In the genomic region with DNA sequence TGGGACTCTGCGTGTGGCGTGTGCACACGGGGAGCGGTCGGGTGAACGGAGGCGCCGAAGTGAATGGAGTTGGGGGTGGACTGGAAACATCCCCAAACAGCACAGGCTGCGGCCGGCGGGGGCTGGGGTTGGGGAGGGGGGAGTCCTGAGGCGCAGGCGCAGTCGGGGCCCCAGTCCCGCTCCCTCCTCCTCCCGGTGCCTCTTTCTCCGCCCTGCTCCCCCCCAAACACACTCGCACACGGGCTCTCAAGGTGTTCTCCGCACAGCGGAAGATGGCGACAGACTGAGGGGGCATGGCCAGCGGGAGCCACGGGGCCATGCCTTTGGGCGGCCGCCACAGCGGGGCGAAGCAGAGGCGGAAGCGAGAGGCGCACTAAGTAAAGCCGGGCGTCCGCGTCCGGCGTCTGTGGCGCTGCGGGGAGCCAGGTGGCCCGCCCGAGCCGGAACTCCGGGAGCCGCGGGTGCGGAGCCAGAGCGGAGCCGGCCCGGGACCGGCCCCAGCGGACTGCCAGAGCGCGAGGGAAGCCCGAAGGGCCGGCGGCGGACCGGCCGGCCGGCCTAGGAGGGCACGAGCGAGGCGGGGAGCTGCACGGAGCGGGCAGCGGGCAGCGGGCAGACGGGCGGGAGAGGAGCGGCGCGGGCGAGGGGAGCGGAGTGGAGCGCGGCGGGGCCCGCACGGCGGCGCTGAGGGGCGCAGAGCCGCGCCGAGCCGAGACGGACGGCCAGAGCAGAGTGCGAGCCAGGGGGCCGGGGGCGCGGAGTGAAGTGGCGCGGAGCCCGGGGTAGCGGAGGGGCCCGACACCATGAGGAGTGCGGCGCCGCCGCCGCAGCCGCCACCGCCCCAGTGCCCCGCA, we compare ENCODE assay signal across 9 mouse cellular contexts. TPM values are rescaled to one million over a fixed set of nuclear protein-coding genes. Genes with fewer than 3 reads are reported as not detected.
DNase-seq lines count a peak whose midpoint lies in the region; ATAC-seq and TF ChIP-seq lines count a peak whose summit lies in the region.
"Had no signal": no experiment of that assay in that cellular context is flagged by ENCODE, and none has a peak within 500 bp of the region (broad histone marks: within the 10 kb centered on the region; RNA-seq: fewer than 3 reads in every experiment).

No protein-coding gene starts in this region.

- WGBS in heart, embryonic 15.5 days, result 16% methylated on average over 48 of the region's 105 CpGs
- 28% methylated on average over 61 of the region's 105 CpGs for WGBS in liver, postnatal 0 days (ENCODE audit: insufficient replicate concordance)

- H3K27ac ChIP-seq in heart, embryonic 15.5 days, result no peak overlapping the region
- peak overlapping the region; percentile 80 for H3K27ac ChIP-seq in layer of hippocampus, adult 2 months
- H3K27ac ChIP-seq in liver, postnatal 0 days (ENCODE audit: low read depth), result no peak overlapping the region

- H3K27me3 ChIP-seq in heart, embryonic 15.5 days, result peaks cover 70% of the 10 kb centered on the region
- peaks cover 31% of the 10 kb centered on the region for H3K27me3 ChIP-seq in liver, postnatal 0 days (ENCODE audit: insufficient read depth, low read length)

- no peak for TF ChIP-seq CTCF in layer of hippocampus, adult 2 months (conservative IDR thresholded peaks at IDR 0.05)
- no peak for TF ChIP-seq CTCF in liver, postnatal 0 days (IDR thresholded peaks at IDR 0.05; ENCODE audit: low read depth)

- H3K9me3 ChIP-seq in heart, embryonic 15.5 days (replicated peaks), result no peaks in the 10 kb centered on the region
- H3K9me3 ChIP-seq in liver, postnatal 0 days (ENCODE audit: low read length), result no peaks in the 10 kb centered on the region

- peak overlapping the region; percentile 53 for H3K4me3 ChIP-seq in heart, embryonic 15.5 days
- H3K4me3 ChIP-seq in layer of hippocampus, adult 2 months, result peak overlapping the region; percentile 61
- peak overlapping the region; percentile 36 for H3K4me3 ChIP-seq in liver, postnatal 0 days (ENCODE audit: low read depth, low read length)

- peaks cover 14% of the 10 kb centered on the region for H3K4me1 ChIP-seq in heart, embryonic 15.5 days (replicated peaks)
- no peaks in the 10 kb centered on the region for H3K4me1 ChIP-seq in liver, postnatal 0 days (ENCODE audit: insufficient read depth)

- H3K4me2 ChIP-seq in heart, embryonic 15.5 days, result peak overlapping the region; percentile 86
- H3K4me2 ChIP-seq in liver, postnatal 0 days (ENCODE audit: low read depth, low read length), result peak overlapping the region; percentile 66

- no peak overlapping the region for H3K9ac ChIP-seq in heart, embryonic 15.5 days
- H3K9ac ChIP-seq in liver, postnatal 0 days (replicated peaks), result no peak overlapping the region

- peak; percentile 31 for DNase-seq in layer of hippocampus, adult 11-12 months (ENCODE audit: low spot score)
- DNase-seq in layer of hippocampus, adult 9-10 months (ENCODE audit: low spot score), result no peak
- DNase-seq in cerebellum, adult 8-10 months, result peak; percentile 58
- peak; percentile 53 to 58 for DNase-seq in layer of hippocampus, adult 2 months (ENCODE audit: low spot score in 2 of 2)
- peak; percentile 12 for DNase-seq in liver, postnatal 0 days
- DNase-seq in right cerebral cortex, postnatal 4 days, result peak; percentile 51
- DNase-seq in gastrocnemius, postnatal 14 days, result no peak

- H3K36me3 ChIP-seq in heart, embryonic 15.5 days, result no peaks in the 10 kb centered on the region
- no peaks in the 10 kb centered on the region for H3K36me3 ChIP-seq in liver, postnatal 0 days (replicated peaks; ENCODE audit: insufficient read depth, low read length)

- no peak for TF ChIP-seq EP300 in liver, postnatal 0 days (IDR thresholded peaks at IDR 0.05; ENCODE audit: low read depth)

- intact Hi-C loops in gastrocnemius, postnatal 14 days (cut with DNase I; ENCODE audit: low total_unique reads), result no loop called here

- no peak; the same call in 1 of the 2 replicates for ATAC-seq in heart, embryonic 15.5 days (replicated peaks; ENCODE audit: insufficient number of reproducible peaks, insufficient read depth, low FRiP score, low read depth)
- no peak for ATAC-seq in liver, postnatal 0 days

RNA-seq across cellular contexts. Expression of a gene that starts 0.7 kb away (rescaled TPM):
- polyA plus RNA-seq in heart, embryonic 15.5 days (2015; fragmentation: Nextera tagmentation; extraction: Ambion mirVana), result 0.04 TPM in 1 of 2 replicates, not detected in the other
- total RNA-seq in layer of hippocampus, adult 2 months (2021), result 10 to 100 TPM; 27.9 to 30.4 TPM
- polyA plus RNA-seq in liver, postnatal 0 days (2015; fragmentation: Nextera tagmentation; extraction: Ambion mirVana), result not detected in 2 replicates
- total RNA-seq in gastrocnemius, postnatal 14 days (2021), result under 1 TPM; 0.11 to 0.31 TPM
- total RNA-seq: MEL had no signal

Comparison
In these comparisons a context has a peak if more than half of its experiments do, and no peak if none do; other contexts are left out.
1. DNase-seq: peak in layer of hippocampus, adult 11-12 months (single experiment), cerebellum, adult 8-10 months (single experiment), layer of hippocampus, adult 2 months (2 of 2), liver, postnatal 0 days (single experiment) and right cerebral cortex, postnatal 4 days (single experiment); none in layer of hippocampus, adult 9-10 months (single experiment) and gastrocnemius, postnatal 14 days (single experiment).
2. RNA of a gene that starts 0.7 kb away (total RNA-seq): 27.9 to 30.4 TPM in layer of hippocampus, adult 2 months; 0.11 to 0.31 TPM in gastrocnemius, postnatal 14 days; every median in the first group is over 10 times any median in the second.
3. Peak in every context shown above with its lines, with median percentiles within 50 percentile points of each other: H3K4me3 ChIP-seq.